Mouse (Mus musculus): Measurements from ENCODE around the gene Car11.

GRCm38 (mm10) chr7:45713881-45714520 lies 14.4 kb downstream of the Car11 start:
- no peak for TF ChIP-seq CTCF (IDR thresholded peaks at IDR 0.05; ENCODE audit: low read depth)
- no peak for TF ChIP-seq EP300 (IDR thresholded peaks at IDR 0.05; ENCODE audit: low read depth)

Data from heart, postnatal 0 days (tissue).